Mouse (Mus musculus) CH12.LX (cell line): ENCODE data around the gene Prkab1.

Source experiments
- CHD2 ChIP-seq: IDR thresholded peaks from 2 replicates; pipeline ENCODE4 v1.6.1; 2011; ENCODE audit warnings: low read length, improper control_type of control experiment
- CTCF ChIP-seq, 2 experiments: IDR thresholded peaks in 1 of 2; conservative IDR thresholded peaks in 1 of 2; 2 replicates each; pipeline ENCODE4 v1.5.1; 2011 to 2012; ENCODE audit warnings: low read depth in 2 of 2, low read length in 2 of 2, improper control_type of control experiment in 1 of 2, inconsistent platforms in 1 of 2, mild to moderate bottlenecking in 1 of 2, moderate library complexity in 1 of 2
- ELF1 ChIP-seq: IDR thresholded peaks from 2 replicates; pipeline ENCODE4 v1.6.1; 2014; ENCODE audit warnings: low read depth, mild to moderate bottlenecking, inconsistent platforms, low read length, improper control_type of control experiment
- EP300 ChIP-seq: IDR thresholded peaks from 2 replicates; pipeline ENCODE4 v1.6.1; 2011; ENCODE audit warnings: low read length, improper control_type of control experiment
- JUN ChIP-seq: IDR thresholded peaks from 2 replicates; pipeline ENCODE4 v1.6.1; 2011; ENCODE audit warnings: low read depth, mild to moderate bottlenecking, low read length, improper control_type of control experiment, moderate library complexity; ENCODE audit not compliant: insufficient read depth
- MAX ChIP-seq: IDR thresholded peaks from 2 replicates; pipeline ENCODE4 v1.6.1; 2011; ENCODE audit warnings: low read length, improper control_type of control experiment
- MEF2A ChIP-seq: IDR thresholded peaks from 2 replicates; pipeline ENCODE4 v1.6.1; 2014; ENCODE audit warnings: low read depth, mild to moderate bottlenecking, inconsistent platforms, low read length, improper control_type of control experiment, borderline replicate concordance
- RCOR1 ChIP-seq: conservative IDR thresholded peaks from 2 replicates; pipeline ENCODE4 v1.6.1; 2012; ENCODE audit warnings: low read depth, mild to moderate bottlenecking, inconsistent platforms, low read length, improper control_type of control experiment
- TCF12 ChIP-seq: IDR thresholded peaks from 2 replicates; pipeline ENCODE4 v1.6.1; 2014; ENCODE audit warnings: low read depth, mild to moderate bottlenecking, inconsistent platforms, low read length, improper control_type of control experiment
- UBTF ChIP-seq: IDR thresholded peaks from 2 replicates; pipeline ENCODE4 v1.6.1; 2012; ENCODE audit warnings: low read depth, mild to moderate bottlenecking, inconsistent platforms, low read length, improper control_type of control experiment, moderate library complexity
- ZNF384 ChIP-seq: IDR thresholded peaks from 2 replicates; pipeline ENCODE4 v1.6.1; 2012; ENCODE audit warnings: low read depth, low read length, improper control_type of control experiment, inconsistent platforms

DNA sequence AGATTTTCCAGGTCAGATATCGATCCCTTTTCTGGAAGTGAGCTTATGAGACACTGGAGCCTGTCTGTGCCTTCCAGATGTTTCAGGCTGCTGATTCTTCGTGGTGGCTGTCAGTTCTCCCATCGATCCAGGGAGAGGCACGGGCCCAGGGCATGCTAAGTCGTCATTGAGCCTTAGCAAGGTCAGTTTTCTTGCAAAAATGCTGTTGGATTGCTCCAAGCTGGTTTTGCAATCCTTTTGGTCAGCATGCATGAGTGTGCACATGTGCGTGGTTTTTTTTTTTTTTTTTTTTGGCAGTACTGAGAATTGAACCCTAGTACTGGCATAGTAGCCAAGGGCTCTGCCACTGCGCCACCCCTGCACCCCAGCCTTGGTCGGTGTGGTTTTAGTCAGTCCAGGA lies 21.2 kb downstream of the Prkab1 start:
- TF ChIP-seq CHD2, result no peak
- no peak for TF ChIP-seq UBTF
- no peak for TF ChIP-seq ELF1
- no peak for TF ChIP-seq CTCF (conservative IDR thresholded peaks at IDR 0.05 in 1 of 2, IDR thresholded peaks at IDR 0.05 in 1 of 2; ENCODE audit: low read depth in 2 of 2, low read length in 2 of 2)
- TF ChIP-seq TCF12, result no peak
- no peak for TF ChIP-seq MAX
- TF ChIP-seq MEF2A, result no peak
- TF ChIP-seq EP300, result no peak
- no peak for TF ChIP-seq JUN
- no peak for TF ChIP-seq RCOR1
- TF ChIP-seq ZNF384, result no peak
